22 mouse cellular contexts compared by ENCODE assay signal in the genomic region with DNA sequence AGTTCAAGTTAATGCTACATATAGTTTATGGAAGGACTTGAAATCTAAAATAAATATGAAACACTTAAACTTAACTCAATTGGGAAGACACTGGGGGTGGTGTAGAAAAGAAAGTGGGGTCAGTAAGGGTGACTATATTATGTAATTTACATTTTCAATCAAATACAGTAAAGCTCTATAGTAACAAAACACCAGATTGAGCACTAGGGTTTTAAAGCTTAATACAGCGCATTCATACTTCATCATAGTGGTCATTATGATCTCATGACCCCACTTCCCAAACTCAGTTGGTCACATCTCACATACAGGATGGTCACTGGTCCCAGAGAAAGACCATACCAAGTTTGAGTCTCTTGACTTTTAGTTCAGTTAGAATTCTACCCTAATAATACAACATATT. TPM values are rescaled to one million over a fixed set of nuclear protein-coding genes. Genes with fewer than 3 reads are reported as not detected.
"Had no signal": no experiment of that assay in that cellular context is flagged by ENCODE, and none has a peak within 500 bp of the region (broad histone marks: within the 10 kb centered on the region; RNA-seq: fewer than 3 reads in every experiment).

A gene (plus strand): TSS at position 301 of the 400 bp plus-strand sequence.

- H3K9me3 ChIP-seq: neural tube, embryonic 13.5 days; neural tube, embryonic 15.5 days; stomach, embryonic 15.5 days had no signal

- H3K36me3 ChIP-seq: neural tube, embryonic 13.5 days; neural tube, embryonic 15.5 days; stomach, embryonic 15.5 days had no signal

- H3K9ac ChIP-seq: neural tube, embryonic 13.5 days; neural tube, embryonic 15.5 days; stomach, embryonic 15.5 days had no signal

- DNase-seq: retina, postnatal 1 day; right cerebral cortex, adult 18-20 months; right cerebral cortex, postnatal 14 days; right cerebral cortex, postnatal 25 days; right cerebral cortex, postnatal 4 days; spleen, adult 18-20 months; thymus, adult 18-20 months; thymus, adult 2 months; thymus, postnatal 14 days; thymus, postnatal 25 days; thymus, postnatal 36 days; thymus, postnatal 4 days had no signal

- H3K4me2 ChIP-seq: neural tube, embryonic 13.5 days; neural tube, embryonic 15.5 days; stomach, embryonic 15.5 days had no signal

- H3K27me3 ChIP-seq: neural tube, embryonic 13.5 days; neural tube, embryonic 15.5 days; stomach, embryonic 15.5 days had no signal

- H3K4me3 ChIP-seq: neural tube, embryonic 13.5 days; neural tube, embryonic 15.5 days; stomach, embryonic 15.5 days had no signal

- H3K4me1 ChIP-seq: neural tube, embryonic 13.5 days; neural tube, embryonic 15.5 days; stomach, embryonic 15.5 days had no signal

- H3K27ac ChIP-seq: neural tube, embryonic 13.5 days; neural tube, embryonic 15.5 days; stomach, embryonic 15.5 days; stomach, postnatal 0 days had no signal

RNA-seq across cellular contexts. Expression of the gene that starts here (rescaled TPM):
- polyA plus RNA-seq: neural tube, embryonic 13.5 days; neural tube, embryonic 14.5 days; neural tube, embryonic 15.5 days; small intestine, adult 2 months; spleen, adult 2 months; stomach, embryonic 14.5 days; stomach, embryonic 15.5 days; stomach, postnatal 0 days; thymus, adult 2 months; thymus, postnatal 0 days; urinary bladder, adult 2 months had no signal
